Mouse (Mus musculus): ENCODE measurements around the gene Olfr1106.

Olfr1106 gene

GRCm38 (mm10) chr2:87052173-87052572, at the start of gene Olfr1106:
TSS of gene Olfr1106 (minus strand) at chr2:87052273.
- no peak for DNase-seq

- no peak for DNase-seq
Measured at GRCm38 (mm10) chr2:87095908-87096307, 43.8 kb upstream of the Olfr1106 start, which contains the start of gene Olfr1109. TSS of gene Olfr1109 (minus strand) at chr2:87096008.

GRCm38 (mm10) chr2:87075717-87076116, 23.6 kb upstream of the Olfr1106 start, which contains the start of gene Olfr1107:
TSS of gene Olfr1107 (minus strand) at chr2:87075817.
- DNase-seq: no peak

- no peak for DNase-seq
Measured at GRCm38 (mm10) chr2:87036431-87036830, 15.6 kb downstream of the Olfr1106 start, which contains the start of gene Olfr1105. TSS of gene Olfr1105 (minus strand) at chr2:87036531.

- DNase-seq: no peak
Measured at GRCm38 (mm10) chr2:87026980-87027379, 25.1 kb downstream of the Olfr1106 start, which contains the start of gene Olfr1104. TSS of gene Olfr1104 (minus strand) at chr2:87027080.

GRCm38 (mm10) chr2:86998098-86998497, 54.0 kb downstream of the Olfr1106 start, which contains the start of gene Olfr1102:
TSS of gene Olfr1102 (plus strand) at chr2:86998398.
- no peak for DNase-seq
